Mouse (Mus musculus): ENCODE data around the gene Mid1. TPM values are rescaled to one million over a fixed set of nuclear protein-coding genes. Genes with fewer than 3 reads are reported as not detected.
"Not testable (repeated sequence)": the region's sequence is repeated elsewhere in the genome, so short reads cannot be mapped to it uniquely, and the experiment has no call there.

Mid1 gene
- polyA plus RNA-seq, 1 experiment from 2014 or later, result 11.9 TPM

DNA sequence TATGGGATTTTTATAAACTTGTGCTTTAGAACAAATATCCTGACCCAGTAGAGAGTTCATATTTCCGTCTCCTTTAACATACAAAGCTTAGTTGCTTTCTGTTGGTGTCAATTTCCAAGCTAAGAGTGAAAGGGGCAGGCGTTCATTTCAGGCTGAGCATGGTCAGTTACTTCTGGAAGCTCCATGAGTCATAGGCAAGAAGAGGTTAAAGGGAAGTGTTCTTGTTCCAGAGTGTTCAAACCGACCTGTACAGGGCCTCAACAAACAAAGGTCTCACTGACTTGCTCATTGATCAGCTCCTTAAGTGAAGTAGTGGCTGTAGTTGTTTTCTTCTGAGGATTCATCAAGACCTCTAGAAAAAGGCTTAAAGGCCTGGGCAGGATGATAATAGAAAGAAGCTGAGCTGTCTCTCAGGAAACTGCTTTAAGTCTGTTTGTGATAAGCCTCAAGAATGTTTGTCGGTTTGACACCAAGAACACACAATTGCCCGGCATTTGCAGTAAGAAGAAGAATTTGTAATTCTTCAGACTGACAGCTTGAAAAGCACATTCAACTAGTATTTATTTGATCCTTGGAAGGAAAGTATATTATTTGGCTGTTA is 252.2 kb downstream of the Mid1 start:
- H3K9ac ChIP-seq, result no peak overlapping the region
- H3K4me2 ChIP-seq (replicated peaks), result no peak overlapping the region
- no peaks in the 10 kb centered on the region for H3K36me3 ChIP-seq
- no peaks in the 10 kb centered on the region for H3K9me3 ChIP-seq (replicated peaks)
- H3K4me3 ChIP-seq, result no peak overlapping the region
- 59% methylated on average over 5 of the region's 5 CpGs for WGBS
- H3K27ac ChIP-seq, result no peak overlapping the region
- peaks cover 41% of the 10 kb centered on the region for H3K27me3 ChIP-seq
- H3K4me1 ChIP-seq, result peaks cover 4% of the 10 kb centered on the region; the same call in 1 of the 2 replicates
- no peak for ATAC-seq (ENCODE audit: low FRiP score)

DNA sequence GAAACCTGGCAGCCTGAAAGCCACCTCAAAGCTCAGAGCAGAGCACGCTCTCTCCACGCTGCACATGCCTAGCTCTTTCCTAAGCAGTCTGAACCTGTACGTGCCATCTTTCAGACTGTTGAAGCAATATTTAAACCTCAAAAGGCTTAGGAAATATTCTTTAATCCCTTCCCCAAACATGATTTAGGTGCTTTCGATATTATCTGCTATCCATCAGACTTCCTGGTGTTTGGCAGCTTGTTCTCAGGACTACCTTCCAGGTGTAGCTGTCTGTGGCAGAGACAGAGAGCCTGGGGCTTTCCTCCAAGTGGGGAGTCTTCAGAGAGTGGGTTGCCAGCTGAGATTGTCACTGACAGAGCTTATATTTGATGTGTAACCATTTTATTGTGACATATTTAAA is 255.5 kb downstream of the Mid1 start:
- no peak for ATAC-seq (ENCODE audit: low FRiP score)
- Histone ChIP-seq H3K9me3 (replicated peaks) (no peaks in the 10 kb centered on the region), H3K36me3 (no peaks in the 10 kb centered on the region), H3K4me2 (replicated peaks) (no peak overlapping the region), H3K27me3 (peaks cover 24% of the 10 kb centered on the region), H3K4me1 (peaks cover 4% of the 10 kb centered on the region; the same call in 1 of the 2 replicates), H3K9ac (no peak overlapping the region), H3K4me3 (no peak overlapping the region), H3K27ac (no peak overlapping the region)
- WGBS, result 96% methylated on average over 4 of the region's 4 CpGs

DNA sequence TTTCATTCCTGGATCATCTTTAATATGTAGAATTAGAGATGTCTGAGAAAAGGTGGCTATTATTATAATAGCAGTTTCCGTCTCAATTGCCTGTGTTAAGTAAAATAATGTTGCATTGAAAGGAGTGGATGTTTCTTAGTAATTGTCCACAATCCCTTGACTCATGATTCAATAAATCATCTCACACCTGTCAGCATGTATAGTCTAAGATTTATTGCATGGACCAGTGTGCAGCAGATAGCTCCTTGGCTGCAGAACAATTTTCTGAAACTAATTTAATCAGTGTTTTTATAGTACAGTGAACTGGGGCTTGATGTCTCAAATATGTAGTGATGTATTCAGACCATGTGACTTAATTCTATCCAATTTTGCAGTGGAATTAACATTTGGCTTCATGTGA is 265.6 kb downstream of the Mid1 start:
- no peak overlapping the region for H3K9ac ChIP-seq
- H3K27me3 ChIP-seq, result peaks cover under 1% of the 10 kb centered on the region; the same call in 1 of the 2 replicates
- H3K27ac ChIP-seq, result no peak overlapping the region
- no peaks in the 10 kb centered on the region for H3K36me3 ChIP-seq
- no peaks in the 10 kb centered on the region for H3K4me1 ChIP-seq
- no peak overlapping the region for H3K4me3 ChIP-seq
- ATAC-seq (ENCODE audit: low FRiP score), result no peak
- no peak overlapping the region for H3K4me2 ChIP-seq (replicated peaks)
- no peaks in the 10 kb centered on the region for H3K9me3 ChIP-seq (replicated peaks)
- WGBS, result 77% methylated on average over 1 of the region's 1 CpGs

DNA sequence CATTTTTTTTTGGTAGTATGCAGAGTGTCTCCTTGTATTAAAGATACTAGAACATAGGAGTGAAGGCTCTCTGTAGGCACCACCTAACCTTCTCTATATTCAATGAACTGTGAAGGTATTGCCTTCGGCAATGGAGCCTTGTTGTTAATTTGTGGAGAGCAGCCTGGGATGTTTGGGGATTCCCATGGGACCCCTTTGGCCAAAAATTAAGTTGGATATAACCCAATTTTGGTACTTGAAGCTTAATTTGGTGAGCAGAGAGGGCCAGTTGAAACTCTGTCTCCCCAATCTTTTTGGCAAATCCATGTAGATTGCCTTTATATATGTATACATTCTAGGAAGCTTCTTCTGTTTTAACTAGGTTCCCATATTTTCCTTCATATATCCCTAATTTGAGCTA is 284.3 kb downstream of the Mid1 start:
- Histone ChIP-seq H3K9ac (no peak overlapping the region), H3K36me3 (no peaks in the 10 kb centered on the region; the same call in 1 of the 2 replicates), H3K4me1 (no peaks in the 10 kb centered on the region), H3K4me2 (replicated peaks) (no peak overlapping the region), H3K9me3 (replicated peaks) (peaks cover 20% of the 10 kb centered on the region; the same call in 1 of the 2 replicates), H3K27ac (no peak overlapping the region), H3K4me3 (no peak overlapping the region), H3K27me3 (no peaks in the 10 kb centered on the region)
- no peak for ATAC-seq (ENCODE audit: low FRiP score)
- 79% methylated on average over 1 of the region's 1 CpGs for WGBS

DNA sequence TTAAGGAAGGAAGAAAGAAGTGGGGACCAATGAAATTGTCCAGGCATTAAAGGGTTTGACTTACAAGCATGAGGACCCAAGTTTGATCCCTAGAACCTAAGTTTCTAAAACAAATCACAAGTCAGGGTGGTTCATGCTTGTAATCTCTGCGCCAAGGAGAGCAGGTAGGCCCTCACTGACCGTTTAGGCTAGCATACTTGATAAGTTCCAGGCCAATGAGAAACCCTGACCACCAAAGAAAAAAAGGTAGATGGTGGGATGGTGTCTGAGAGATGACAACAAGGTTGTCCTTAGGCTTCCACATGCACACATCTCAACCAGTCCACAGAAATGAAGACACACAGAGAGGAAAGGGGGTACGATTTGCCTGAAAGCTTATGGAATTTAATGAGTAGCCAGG is 284.8 kb downstream of the Mid1 start:
- H3K36me3 ChIP-seq; H3K4me2 ChIP-seq (replicated peaks); H3K27ac ChIP-seq; ATAC-seq (ENCODE audit: low FRiP score); H3K9ac ChIP-seq; H3K4me3 ChIP-seq; H3K4me1 ChIP-seq; H3K27me3 ChIP-seq: not testable (repeated sequence)
- peaks cover 21% of the 10 kb centered on the region; the same call in 1 of the 2 replicates for H3K9me3 ChIP-seq (replicated peaks)
- WGBS, result 82% methylated on average over 3 of the region's 3 CpGs

DNA sequence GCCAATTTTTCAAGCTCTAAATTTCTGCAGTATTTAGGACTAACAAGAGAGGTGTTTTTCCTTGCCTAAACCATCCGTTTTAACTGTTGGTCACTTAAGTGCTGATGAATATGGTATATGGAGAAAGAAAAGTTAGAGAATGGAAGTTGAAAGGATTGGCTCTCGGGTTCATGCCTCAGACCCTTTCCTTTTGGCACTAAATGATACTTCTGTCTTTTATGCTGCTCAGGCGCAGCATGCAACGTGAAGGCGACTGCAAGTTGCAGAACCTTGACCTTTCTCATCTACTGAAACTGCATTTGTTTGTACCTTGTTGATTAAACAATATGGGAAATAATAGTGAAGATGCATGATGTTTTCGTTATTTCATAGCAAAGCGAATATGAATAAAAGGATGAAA is 285.5 kb downstream of the Mid1 start:
- 89% methylated on average over 7 of the region's 7 CpGs for WGBS
- H3K4me3 ChIP-seq; H3K4me1 ChIP-seq; H3K4me2 ChIP-seq (replicated peaks); H3K9ac ChIP-seq; H3K36me3 ChIP-seq; H3K27me3 ChIP-seq; ATAC-seq (ENCODE audit: low FRiP score); H3K27ac ChIP-seq: not testable (repeated sequence)
- peaks cover 26% of the 10 kb centered on the region; the same call in 1 of the 2 replicates for H3K9me3 ChIP-seq (replicated peaks)

DNA sequence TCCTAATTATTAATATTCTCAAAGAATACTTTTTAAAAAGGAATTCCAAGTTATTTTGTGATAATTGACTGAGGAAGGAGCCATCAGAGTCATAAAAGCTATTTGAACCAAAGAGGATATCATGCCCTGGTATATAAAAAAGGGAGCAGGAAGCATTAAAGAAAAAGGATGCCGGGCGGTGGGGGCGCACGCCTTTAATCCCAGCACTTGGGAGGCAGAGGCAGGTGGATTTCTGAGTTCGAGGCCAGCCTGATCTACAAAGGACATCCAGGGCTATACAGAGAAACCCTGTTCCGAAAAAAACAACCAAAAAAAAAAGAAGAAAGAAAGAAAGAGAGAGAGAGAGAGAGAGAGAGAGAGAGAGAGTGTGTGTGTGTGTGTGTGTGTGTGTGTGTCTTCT is 286.6 kb downstream of the Mid1 start:
- 86% methylated on average over 6 of the region's 6 CpGs for WGBS

DNA sequence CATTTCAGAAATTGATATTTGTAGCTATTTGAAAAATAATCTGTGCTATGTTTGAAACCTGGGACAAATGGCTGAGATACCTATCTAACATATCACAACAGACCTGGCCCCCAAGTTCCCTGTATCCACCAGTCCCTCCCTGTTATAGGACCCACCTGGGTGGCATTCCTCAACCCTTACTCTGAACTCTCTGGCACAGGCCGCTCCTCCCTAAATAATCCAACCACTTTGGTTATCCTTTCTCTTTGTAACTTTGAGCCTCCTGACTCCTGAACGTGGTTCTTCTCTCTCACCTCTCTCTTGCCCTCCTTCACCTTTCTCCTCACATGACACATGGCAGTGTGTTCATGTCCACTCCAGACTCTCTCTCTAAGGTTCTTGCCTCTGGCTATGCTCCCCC is 287.1 kb downstream of the Mid1 start:
- ATAC-seq (ENCODE audit: low FRiP score), result peak; percentile 30; the same call in 1 of the 2 replicates
- H3K9ac ChIP-seq; H3K4me1 ChIP-seq; H3K27ac ChIP-seq; H3K27me3 ChIP-seq; H3K36me3 ChIP-seq; H3K4me2 ChIP-seq (replicated peaks); H3K4me3 ChIP-seq: not testable (repeated sequence)
- peaks cover 26% of the 10 kb centered on the region; the same call in 1 of the 2 replicates for H3K9me3 ChIP-seq (replicated peaks)
- 77% methylated on average over 2 of the region's 2 CpGs for WGBS

More for the DNA sequence above, 286.6 kb downstream of the Mid1 start:
- not testable (repeated sequence) for ATAC-seq (ENCODE audit: low FRiP score); H3K4me1 ChIP-seq; H3K27me3 ChIP-seq; H3K27ac ChIP-seq; H3K4me2 ChIP-seq (replicated peaks); H3K4me3 ChIP-seq; H3K36me3 ChIP-seq; H3K9ac ChIP-seq
- peaks cover 26% of the 10 kb centered on the region; the same call in 1 of the 2 replicates for H3K9me3 ChIP-seq (replicated peaks)

DNA sequence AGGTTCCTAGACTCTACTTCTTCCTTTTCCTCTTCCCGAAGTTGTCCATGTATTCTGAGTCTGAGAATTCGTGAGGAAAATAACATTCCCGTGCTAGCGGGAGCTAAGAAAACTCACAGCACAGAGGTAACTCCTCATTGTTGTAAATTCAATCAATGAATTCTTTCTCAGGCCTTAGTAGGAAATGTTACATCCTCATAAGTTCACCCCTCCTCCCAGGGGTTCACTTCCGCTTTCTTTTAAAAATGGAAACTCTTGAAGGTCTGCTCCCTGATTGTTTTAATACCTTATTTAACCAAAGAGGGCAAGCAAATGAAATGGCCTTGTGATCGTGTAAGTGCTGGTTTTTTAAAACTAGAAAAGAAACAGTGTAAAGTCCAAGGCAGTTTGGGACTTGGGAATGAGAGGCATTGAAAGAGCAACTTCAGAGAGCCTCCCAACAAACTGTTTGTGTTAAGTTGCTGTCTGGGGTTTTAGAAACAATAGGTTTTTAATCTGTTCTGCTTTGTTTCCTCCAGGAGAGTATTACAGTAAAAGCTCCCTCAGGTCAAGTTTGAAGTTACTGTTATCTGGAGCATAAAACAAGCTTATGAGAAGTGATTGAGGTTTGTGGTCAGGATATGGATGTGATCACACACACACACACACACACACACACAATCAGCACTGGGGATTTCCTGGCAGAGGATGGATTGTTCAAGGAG is 287.9 kb downstream of the Mid1 start:
- WGBS, result 76% methylated on average over 6 of the region's 6 CpGs
- not testable (repeated sequence) for H3K27me3 ChIP-seq; H3K36me3 ChIP-seq; H3K4me1 ChIP-seq; H3K27ac ChIP-seq; H3K4me2 ChIP-seq (replicated peaks); ATAC-seq (ENCODE audit: low FRiP score); H3K4me3 ChIP-seq; H3K9ac ChIP-seq
- peaks cover 26% of the 10 kb centered on the region; the same call in 1 of the 2 replicates for H3K9me3 ChIP-seq (replicated peaks)

DNA sequence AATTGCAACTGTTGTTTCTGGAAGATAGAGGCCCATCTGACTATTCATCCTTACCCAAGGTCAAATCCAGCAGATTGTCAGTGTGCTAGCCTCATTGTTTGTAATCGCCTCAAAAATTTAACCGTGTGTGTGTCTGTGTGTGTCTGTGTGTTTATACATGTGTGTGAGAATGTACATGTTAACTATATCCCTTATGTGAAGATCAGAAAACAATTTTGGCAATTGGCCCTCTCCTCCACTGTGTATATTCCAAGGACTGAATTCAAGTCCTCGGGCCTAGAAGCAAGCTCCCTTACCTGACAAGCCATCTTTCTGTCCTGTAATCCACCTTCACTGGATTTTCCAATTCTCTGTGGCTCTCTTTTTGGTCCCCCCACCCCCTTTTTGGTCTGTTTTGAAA is 288.8 kb downstream of the Mid1 start:
- peaks cover 10% of the 10 kb centered on the region; the same call in 1 of the 2 replicates for H3K36me3 ChIP-seq
- 62% methylated on average over 3 of the region's 3 CpGs for WGBS

DNA sequence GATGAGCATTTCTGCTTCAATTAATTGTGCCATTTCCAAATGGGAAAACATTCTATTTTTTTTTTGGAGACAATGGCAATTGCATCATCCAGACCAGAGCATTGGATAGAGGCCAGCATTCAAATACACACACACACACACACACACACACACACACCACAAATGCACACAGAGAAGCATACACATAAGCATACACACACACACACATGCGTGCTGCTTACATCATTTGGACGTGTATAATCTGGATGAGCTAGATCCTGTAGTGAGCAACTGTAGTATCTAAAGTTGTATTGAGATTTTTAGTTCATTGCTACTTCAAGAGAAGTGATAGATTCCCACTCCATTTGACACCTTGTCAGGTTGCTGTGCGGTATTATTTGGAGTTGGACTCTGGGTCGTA is 289.5 kb downstream of the Mid1 start:
- 68% methylated on average over 4 of the region's 4 CpGs for WGBS
- not testable (repeated sequence) for H3K27ac ChIP-seq; H3K4me2 ChIP-seq (replicated peaks); H3K27me3 ChIP-seq; H3K4me1 ChIP-seq; H3K9ac ChIP-seq; ATAC-seq (ENCODE audit: low FRiP score); H3K4me3 ChIP-seq
- H3K9me3 ChIP-seq (replicated peaks), result peaks cover 40% of the 10 kb centered on the region; the same call in 1 of the 2 replicates
- peaks cover 10% of the 10 kb centered on the region; the same call in 1 of the 2 replicates for H3K36me3 ChIP-seq

More for the DNA sequence above, 288.8 kb downstream of the Mid1 start:
- not testable (repeated sequence) for H3K9ac ChIP-seq; H3K4me3 ChIP-seq; H3K4me1 ChIP-seq; H3K27ac ChIP-seq; H3K4me2 ChIP-seq (replicated peaks); H3K27me3 ChIP-seq; ATAC-seq (ENCODE audit: low FRiP score)
- H3K9me3 ChIP-seq (replicated peaks), result peaks cover 33% of the 10 kb centered on the region; the same call in 1 of the 2 replicates

DNA sequence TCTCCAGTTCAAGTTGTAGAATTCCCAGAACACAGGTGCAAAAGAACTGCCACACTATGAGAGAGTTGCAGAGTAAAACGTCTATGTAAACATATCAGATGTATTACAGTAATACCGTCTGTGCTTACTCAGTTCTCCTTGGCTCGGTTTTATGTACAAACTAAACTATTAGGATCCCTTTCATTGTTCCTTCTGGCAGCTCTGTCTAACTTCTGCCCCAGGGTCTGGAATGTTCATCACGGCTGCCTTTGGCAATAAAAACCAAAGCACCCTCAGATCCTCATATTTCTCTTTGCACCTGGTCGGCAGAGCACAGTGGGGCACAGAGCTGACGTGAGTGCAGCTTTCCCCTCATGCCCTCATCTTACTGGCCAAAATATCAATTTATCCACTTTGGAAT is 290.0 kb downstream of the Mid1 start:
- 80% methylated on average over 6 of the region's 6 CpGs for WGBS
- not testable (repeated sequence) for H3K4me2 ChIP-seq (replicated peaks); H3K4me3 ChIP-seq; H3K27ac ChIP-seq; ATAC-seq (ENCODE audit: low FRiP score); H3K27me3 ChIP-seq; H3K9ac ChIP-seq; H3K4me1 ChIP-seq
- peaks cover 10% of the 10 kb centered on the region; the same call in 1 of the 2 replicates for H3K36me3 ChIP-seq
- H3K9me3 ChIP-seq (replicated peaks), result peaks cover 41% of the 10 kb centered on the region; the same call in 1 of the 2 replicates

All from hindbrain, embryonic 12.5 days (tissue).